Mouse (Mus musculus): ENCODE results near the gene Arid1b. TPM values are rescaled to one million over a fixed set of nuclear protein-coding genes. Genes with fewer than 3 reads are reported as not detected.

The Arid1b gene
- total RNA-seq, 1 experiment, result 9.2 TPM

- TF ChIP-seq ZNF384 (IDR thresholded peaks at IDR 0.05; ENCODE audit: low read depth, low read length) (no peak), HCFC1 (IDR thresholded peaks at IDR 0.05; ENCODE audit: borderline replicate concordance, insufficient read depth, low read length) (no peak), MAFK (IDR thresholded peaks at IDR 0.05; ENCODE audit: insufficient read depth, low read depth, low read length) (no peak), CHD2 (IDR thresholded peaks at IDR 0.05; ENCODE audit: low read depth, low read length) (no peak)
- Histone ChIP-seq H3K27ac (ENCODE audit: insufficient read depth, low read depth, low read length, poor library complexity, severe bottlenecking) (no peak overlapping the region), H3K9ac (ENCODE audit: insufficient read depth, low read depth, low read length, poor library complexity, severe bottlenecking) (no peak overlapping the region), H3K36me3 (ENCODE audit: control insufficient read depth, insufficient read depth, low read length, poor library complexity, severe bottlenecking) (no peaks in the 10 kb centered on the region; the same call in 1 of the 2 replicates), H3K4me3 (ENCODE audit: insufficient read depth in 1 of 2, low read depth in 1 of 2, low read length in 2 of 2, poor library complexity in 1 of 2, severe bottlenecking in 1 of 2) (no peak overlapping the region), H3K4me1 (ENCODE audit: control insufficient read depth in 2 of 2, insufficient read depth in 2 of 2, low read length in 2 of 2, poor library complexity in 1 of 2) (no peaks in the 10 kb centered on the region), H3K9me3 (ENCODE audit: control insufficient read depth, insufficient read depth, low read depth, low read length) (no peaks in the 10 kb centered on the region)
- in situ Hi-C loops (cut with MboI; ENCODE audit: low sequenced_read_pairs in 2 of 2, unreplicated experiment in 2 of 2), result no loop called here
- DNase-seq (ENCODE audit: low read depth, low spot score), result no peak
Observed at GRCm38 (mm10) chr17:5248957-5249656, 255.0 kb downstream of the Arid1b start.

- H3K27ac ChIP-seq (ENCODE audit: insufficient read depth, low read depth, low read length, poor library complexity, severe bottlenecking), result no peak overlapping the region
- TF ChIP-seq ZC3H11A (IDR thresholded peaks at IDR 0.05; ENCODE audit: borderline replicate concordance, low read depth, low read length) (no peak), MAFK (IDR thresholded peaks at IDR 0.05; ENCODE audit: insufficient read depth, low read depth, low read length) (no peak), CHD2 (IDR thresholded peaks at IDR 0.05; ENCODE audit: low read depth, low read length) (no peak), HCFC1 (IDR thresholded peaks at IDR 0.05; ENCODE audit: borderline replicate concordance, insufficient read depth, low read length) (no peak), ZNF384 (IDR thresholded peaks at IDR 0.05; ENCODE audit: low read depth, low read length) (no peak)
- no peak for DNase-seq (ENCODE audit: low read depth, low spot score)
- no peaks in the 10 kb centered on the region for H3K9me3 ChIP-seq (ENCODE audit: control insufficient read depth, insufficient read depth, low read depth, low read length)
- no peak overlapping the region for H3K4me3 ChIP-seq (ENCODE audit: insufficient read depth in 1 of 2, low read depth in 1 of 2, low read length in 2 of 2, poor library complexity in 1 of 2, severe bottlenecking in 1 of 2)
- H3K4me1 ChIP-seq (ENCODE audit: control insufficient read depth in 2 of 2, insufficient read depth in 2 of 2, low read length in 2 of 2, poor library complexity in 1 of 2), result no peaks in the 10 kb centered on the region
- in situ Hi-C loops (cut with MboI; ENCODE audit: low sequenced_read_pairs in 2 of 2, unreplicated experiment in 2 of 2), result no loop called here
- no peaks in the 10 kb centered on the region; the same call in 1 of the 2 replicates for H3K36me3 ChIP-seq (ENCODE audit: control insufficient read depth, insufficient read depth, low read length, poor library complexity, severe bottlenecking)
- no peak overlapping the region for H3K9ac ChIP-seq (ENCODE audit: insufficient read depth, low read depth, low read length, poor library complexity, severe bottlenecking)
Observed at GRCm38 (mm10) chr17:5249681-5250180, 255.6 kb downstream of the Arid1b start.

- Histone ChIP-seq H3K4me3 (ENCODE audit: insufficient read depth in 1 of 2, low read depth in 1 of 2, low read length in 2 of 2, poor library complexity in 1 of 2, severe bottlenecking in 1 of 2) (no peak overlapping the region), H3K27ac (ENCODE audit: insufficient read depth, low read depth, low read length, poor library complexity, severe bottlenecking) (no peak overlapping the region), H3K4me1 (ENCODE audit: control insufficient read depth in 2 of 2, insufficient read depth in 2 of 2, low read length in 2 of 2, poor library complexity in 1 of 2) (no peaks in the 10 kb centered on the region), H3K9ac (ENCODE audit: insufficient read depth, low read depth, low read length, poor library complexity, severe bottlenecking) (no peak overlapping the region), H3K36me3 (ENCODE audit: control insufficient read depth, insufficient read depth, low read length, poor library complexity, severe bottlenecking) (no peaks in the 10 kb centered on the region; the same call in 1 of the 2 replicates), H3K9me3 (ENCODE audit: control insufficient read depth, insufficient read depth, low read depth, low read length) (no peaks in the 10 kb centered on the region)
- in situ Hi-C loops (cut with MboI; ENCODE audit: low sequenced_read_pairs in 2 of 2, unreplicated experiment in 2 of 2), result no loop called here
- DNase-seq (ENCODE audit: low read depth, low spot score), result no peak
- TF ChIP-seq MAFK (IDR thresholded peaks at IDR 0.05; ENCODE audit: insufficient read depth, low read depth, low read length) (no peak), ZNF384 (IDR thresholded peaks at IDR 0.05; ENCODE audit: low read depth, low read length) (no peak), HCFC1 (IDR thresholded peaks at IDR 0.05; ENCODE audit: borderline replicate concordance, insufficient read depth, low read length) (no peak), ZC3H11A (IDR thresholded peaks at IDR 0.05; ENCODE audit: borderline replicate concordance, low read depth, low read length) (no peak), CHD2 (IDR thresholded peaks at IDR 0.05; ENCODE audit: low read depth, low read length) (no peak)
Observed at GRCm38 (mm10) chr17:5252436-5252835, 258.3 kb downstream of the Arid1b start.

GRCm38 (mm10) chr17:5254717-5255617, 260.8 kb downstream of the Arid1b start:
- in situ Hi-C loops (cut with MboI; ENCODE audit: low sequenced_read_pairs in 2 of 2, unreplicated experiment in 2 of 2), result no loop called here
- Histone ChIP-seq H3K36me3 (ENCODE audit: control insufficient read depth, insufficient read depth, low read length, poor library complexity, severe bottlenecking) (no peaks in the 10 kb centered on the region; the same call in 1 of the 2 replicates), H3K9me3 (ENCODE audit: control insufficient read depth, insufficient read depth, low read depth, low read length) (no peaks in the 10 kb centered on the region), H3K9ac (ENCODE audit: insufficient read depth, low read depth, low read length, poor library complexity, severe bottlenecking) (no peak overlapping the region), H3K4me3 (ENCODE audit: insufficient read depth in 1 of 2, low read depth in 1 of 2, low read length in 2 of 2, poor library complexity in 1 of 2, severe bottlenecking in 1 of 2) (no peak overlapping the region), H3K4me1 (ENCODE audit: control insufficient read depth in 2 of 2, insufficient read depth in 2 of 2, low read length in 2 of 2, poor library complexity in 1 of 2) (peaks cover 0 to 3% of the 10 kb centered on the region in 2 experiments; a peak in 1 of 4 replicates), H3K27ac (ENCODE audit: insufficient read depth, low read depth, low read length, poor library complexity, severe bottlenecking) (no peak overlapping the region; the same call in 1 of the 2 replicates)
- TF ChIP-seq CHD2 (IDR thresholded peaks at IDR 0.05; ENCODE audit: low read depth, low read length) (no peak), HCFC1 (IDR thresholded peaks at IDR 0.05; ENCODE audit: borderline replicate concordance, insufficient read depth, low read length) (no peak), MAFK (IDR thresholded peaks at IDR 0.05; ENCODE audit: insufficient read depth, low read depth, low read length) (no peak), ZNF384 (IDR thresholded peaks at IDR 0.05; ENCODE audit: low read depth, low read length) (no peak), ZC3H11A (IDR thresholded peaks at IDR 0.05; ENCODE audit: borderline replicate concordance, low read depth, low read length) (no peak)
- DNase-seq (ENCODE audit: low read depth, low spot score), result no peak

Measured in ES-E14 (cell line).